Mouse (Mus musculus): Measurements from ENCODE around the gene Grik2.

DNA sequence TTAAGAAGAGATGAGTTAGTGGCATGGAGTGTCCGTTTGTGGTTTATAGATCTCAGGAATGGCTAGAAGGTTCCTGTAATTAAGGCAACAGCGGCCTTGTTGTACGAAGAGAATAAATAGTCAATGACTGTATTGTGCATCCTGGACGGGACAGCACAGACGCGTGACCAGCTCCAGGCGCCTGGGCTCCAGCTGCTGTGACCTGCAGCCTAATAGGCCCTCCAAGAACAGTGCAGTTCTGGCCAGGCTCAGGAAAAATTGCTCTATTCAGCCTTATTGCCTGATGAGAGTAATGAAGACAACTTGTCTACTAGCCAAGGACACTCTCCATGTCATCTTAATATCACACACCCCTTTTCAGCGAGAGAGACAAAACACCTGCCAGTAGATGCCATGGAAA, 1.8 kb upstream of the Grik2 start:
- no peak for TF ChIP-seq CTCF (IDR thresholded peaks at IDR 0.05; ENCODE audit: borderline replicate concordance, control insufficient read depth, extremely low read depth, insufficient read depth, low read length, poor library complexity)
- no peak for TF ChIP-seq POLR2A (IDR thresholded peaks at IDR 0.05; ENCODE audit: control insufficient read depth, extremely low read depth, insufficient read depth, low read length, poor library complexity)

All from thymus, adult 2 months (tissue).